Mouse (Mus musculus) embryonic facial prominence, embryonic 15.5 days (tissue): Measurements from ENCODE around the gene Tmed9. TPM values are rescaled to one million over a fixed set of nuclear protein-coding genes. Genes with fewer than 3 reads are reported as not detected.
"Not testable (repeated sequence)": the region's sequence is repeated elsewhere in the genome, so short reads cannot be mapped to it uniquely, and the experiment has no call there.

Source experiments
- ATAC-seq: fragments of 200-750 bp; cut with Nextera tagmentation; 2 replicates; pipeline ENCODE4 v1.8.0; 2017; ENCODE audit warnings: low read depth, moderate TSS enrichment; ENCODE audit not compliant: insufficient number of reproducible peaks, low FRiP score, low TSS enrichment
- H3K27ac ChIP-seq: fragments of 300-500 bp; sonication (generic); replicated peaks from 2 replicates; pipeline ENCODE4 v1.5.1; 2015; ENCODE audit warnings: mild to moderate bottlenecking, inconsistent platforms
- H3K27me3 ChIP-seq: fragments of 300-500 bp; sonication (generic); 2 replicates; pipeline ENCODE4 v1.6.1; 2015; ENCODE audit warnings: inconsistent platforms
- H3K36me3 ChIP-seq: fragments of 300-500 bp; sonication (generic); 2 replicates; pipeline ENCODE4 v1.6.1; 2015; ENCODE audit warnings: mild to moderate bottlenecking, inconsistent platforms
- H3K4me1 ChIP-seq: fragments of 300-500 bp; sonication (generic); 2 replicates; pipeline ENCODE4 v1.6.1; 2015; ENCODE audit warnings: inconsistent platforms
- H3K4me2 ChIP-seq: fragments of 300-500 bp; sonication (generic); replicated peaks from 2 replicates; pipeline ENCODE4 v1.6.1; 2015; ENCODE audit warnings: mild to moderate bottlenecking, inconsistent platforms
- H3K4me3 ChIP-seq: fragments of 300-500 bp; sonication (generic); replicated peaks from 2 replicates; pipeline ENCODE4 v1.5.1; 2015; ENCODE audit warnings: mild to moderate bottlenecking, inconsistent platforms
- H3K9ac ChIP-seq: fragments of 300-500 bp; sonication (generic); 2 replicates; pipeline ENCODE4 v1.6.1; 2015; ENCODE audit warnings: inconsistent platforms
- H3K9me3 ChIP-seq: fragments of 300-500 bp; sonication (generic); replicated peaks from 2 replicates; pipeline ENCODE4 v1.6.1; 2016; ENCODE audit warnings: inconsistent platforms
- WGBS: fragments of 180-500 bp; shearing (Covaris S2); methylation state at CpG from one replicate; pipeline ENCODE4 v1.1.7; 2015; 5-methylcytosine and 5-hydroxymethylcytosine counted together
- polyA plus RNA-seq: library from polyadenylated mRNA; unstranded; fragments of >200 nt; fragmentation: Nextera tagmentation; extraction: Ambion mirVana; gene quantifications from 2 replicates; pipeline ENCODE4 v1.2.1, GENCODE M21; 2015

Tmed9 gene
- polyA plus RNA-seq, 1 experiment from 2014 or later = 163 TPM

- Histone ChIP-seq H3K36me3 (peaks cover 44% of the 10 kb centered on the region), H3K9me3 (no peaks in the 10 kb centered on the region), H3K4me1 (no peaks in the 10 kb centered on the region), H3K4me2 (no peak overlapping the region), H3K9ac (no peak overlapping the region), H3K4me3 (no peak overlapping the region), H3K27me3 (no peaks in the 10 kb centered on the region), H3K27ac (no peak overlapping the region)
- ATAC-seq = no peak
- WGBS = 34% methylated on average over 7 of the region's 7 CpGs
Observed at GRCm38 (mm10) chr13:55611996-55612395, 38.5 kb downstream of the Tmed9 start.

- Histone ChIP-seq H3K9ac (no peak overlapping the region), H3K4me1 (no peaks in the 10 kb centered on the region), H3K27me3 (no peaks in the 10 kb centered on the region), H3K4me3 (no peak overlapping the region), H3K27ac (no peak overlapping the region), H3K36me3 (peaks cover 30% of the 10 kb centered on the region), H3K9me3 (no peaks in the 10 kb centered on the region), H3K4me2 (no peak overlapping the region)
- no peak for ATAC-seq
- 58% methylated on average over 5 of the region's 5 CpGs for WGBS
Observed at GRCm38 (mm10) chr13:55613471-55613870, 39.9 kb downstream of the Tmed9 start.

GRCm38 (mm10) chr13:55619328-55619727, 45.8 kb downstream of the Tmed9 start:
- Histone ChIP-seq H3K4me2 (no peak overlapping the region), H3K4me1 (peaks cover 15% of the 10 kb centered on the region), H3K27me3 (no peaks in the 10 kb centered on the region), H3K9me3 (no peaks in the 10 kb centered on the region), H3K36me3 (no peaks in the 10 kb centered on the region), H3K27ac (no peak overlapping the region), H3K4me3 (no peak overlapping the region), H3K9ac (no peak overlapping the region)
- no peak for ATAC-seq
- 93% methylated on average over 4 of the region's 4 CpGs for WGBS

- H3K27ac ChIP-seq = no peak overlapping the region
- peaks cover 22% of the 10 kb centered on the region for H3K4me1 ChIP-seq
- H3K4me3 ChIP-seq = no peak overlapping the region
- WGBS = 74% methylated on average over 2 of the region's 2 CpGs
- no peaks in the 10 kb centered on the region for H3K27me3 ChIP-seq
- peaks cover 9% of the 10 kb centered on the region; the same call in 1 of the 2 replicates for H3K36me3 ChIP-seq
- no peaks in the 10 kb centered on the region for H3K9me3 ChIP-seq
- ATAC-seq = no peak
- no peak overlapping the region for H3K4me2 ChIP-seq
- no peak overlapping the region for H3K9ac ChIP-seq
Observed at GRCm38 (mm10) chr13:55620275-55620674, 46.7 kb downstream of the Tmed9 start.

- peak; percentile 4; the same call in 1 of the 2 replicates for ATAC-seq
- Histone ChIP-seq H3K36me3 (peaks cover 18% of the 10 kb centered on the region), H3K27ac (peak overlapping the region; percentile 94), H3K4me3 (peak overlapping the region; percentile 92), H3K4me1 (peaks cover 22% of the 10 kb centered on the region), H3K9ac (peak overlapping the region; percentile 83), H3K4me2 (peak overlapping the region; percentile 70)
- not testable (repeated sequence) for H3K27me3 ChIP-seq, H3K9me3 ChIP-seq
- 25% methylated on average over 20 of the region's 20 CpGs for WGBS
Observed at GRCm38 (mm10) chr13:55622156-55622648, 48.7 kb downstream of the Tmed9 start.

- H3K27me3 ChIP-seq = no peaks in the 10 kb centered on the region
- ATAC-seq = peak; percentile 97
Observed at GRCm38 (mm10) chr13:55622649-55623541, 49.4 kb downstream of the Tmed9 start, which contains the start of gene Caml. Caml (plus strand) TSS chr13:55623005.

GRCm38 (mm10) chr13:55634639-55635127, 61.2 kb downstream of the Tmed9 start, which contains the start of gene Ddx46:
Ddx46 (plus strand) TSS chr13:55635027.
- H3K4me1 ChIP-seq = peaks cover 17% of the 10 kb centered on the region
- 5% methylated on average over 30 of the region's 30 CpGs for WGBS
- peak within 1 kb of the TSS; percentile 82 for H3K9ac ChIP-seq
- H3K36me3 ChIP-seq = peaks cover 34% of the 10 kb centered on the region
- no peaks in the 10 kb centered on the region for H3K9me3 ChIP-seq
- peak; percentile 88 for ATAC-seq
- H3K4me3 ChIP-seq = peak within 1 kb of the TSS; percentile 97
- no peak within 1 kb of the TSS for H3K27ac ChIP-seq
- no peaks in the 10 kb centered on the region for H3K27me3 ChIP-seq
- peak within 1 kb of the TSS; percentile 76 for H3K4me2 ChIP-seq

More at GRCm38 (mm10) chr13:55622649-55623541, 49.4 kb downstream of the Tmed9 start, which contains the start of gene Caml:
- Histone ChIP-seq H3K4me2 (peak within 1 kb of the TSS; percentile 70), H3K36me3 (peaks cover 21% of the 10 kb centered on the region), H3K9me3 (no peaks in the 10 kb centered on the region), H3K9ac (peak within 1 kb of the TSS; percentile 83), H3K27ac (peak within 1 kb of the TSS; percentile 94), H3K4me1 (peaks cover 22% of the 10 kb centered on the region), H3K4me3 (peak within 1 kb of the TSS; percentile 92)
- WGBS = under 1% methylated on average over 59 of the region's 59 CpGs

GRCm38 (mm10) chr13:55635146-55635571, 61.6 kb downstream of the Tmed9 start:
- Histone ChIP-seq H3K9ac (peak overlapping the region; percentile 82), H3K27me3 (no peaks in the 10 kb centered on the region), H3K4me3 (peak overlapping the region; percentile 97), H3K4me2 (peak overlapping the region; percentile 76), H3K36me3 (peaks cover 38% of the 10 kb centered on the region), H3K9me3 (no peaks in the 10 kb centered on the region), H3K27ac (no peak overlapping the region), H3K4me1 (peaks cover 17% of the 10 kb centered on the region)
- under 1% methylated on average over 40 of the region's 40 CpGs for WGBS
- peak; percentile 61; the same call in 1 of the 2 replicates for ATAC-seq

- 88% methylated on average over 14 of the region's 14 CpGs for WGBS
- Histone ChIP-seq H3K9me3 (no peaks in the 10 kb centered on the region), H3K36me3 (peaks cover 39% of the 10 kb centered on the region)
Observed at GRCm38 (mm10) chr13:55636185-55636983, 62.9 kb downstream of the Tmed9 start.

GRCm38 (mm10) chr13:55640480-55640879, 66.9 kb downstream of the Tmed9 start:
- not testable (repeated sequence) for H3K4me2 ChIP-seq, H3K27ac ChIP-seq, H3K4me3 ChIP-seq, H3K9ac ChIP-seq, H3K9me3 ChIP-seq, ATAC-seq, H3K27me3 ChIP-seq
- peaks cover 40% of the 10 kb centered on the region for H3K36me3 ChIP-seq
- peaks cover 10% of the 10 kb centered on the region for H3K4me1 ChIP-seq
- 43% methylated on average over 8 of the region's 8 CpGs for WGBS

More at GRCm38 (mm10) chr13:55636185-55636983, 62.9 kb downstream of the Tmed9 start:
- no peak overlapping the region for H3K9ac ChIP-seq
- peak overlapping the region; percentile 76 for H3K4me2 ChIP-seq
- no peak for ATAC-seq
- no peaks in the 10 kb centered on the region for H3K27me3 ChIP-seq
- peaks cover 17% of the 10 kb centered on the region for H3K4me1 ChIP-seq
- H3K4me3 ChIP-seq = peak overlapping the region; percentile 97; the same call in 1 of the 2 replicates
- H3K27ac ChIP-seq = no peak overlapping the region
